Mouse (Mus musculus): ENCODE data around the gene Hexa. TPM values are rescaled to one million over a fixed set of nuclear protein-coding genes. Genes with fewer than 3 reads are reported as not detected.
A peak's percentile ranks its signal among the peaks of the same experiment; 100 is the strongest.

Gene Hexa
- polyA plus RNA-seq (2016; fragmentation: Nextera tagmentation; extraction: Ambion mirVana) = 60.3 and 64.1 TPM in 2 replicates

- peak; percentile 85 for ATAC-seq (ENCODE audit: insufficient number of reproducible peaks, insufficient read depth, low FRiP score, low TSS enrichment)
- H3K9me3 ChIP-seq = no peaks in the 10 kb centered on the region
- no peaks in the 10 kb centered on the region for H3K27me3 ChIP-seq
- H3K4me3 ChIP-seq = peak within 1 kb of the TSS; percentile 74
- H3K4me2 ChIP-seq (replicated peaks) = peak within 1 kb of the TSS; percentile 91
- 3% methylated on average over 54 of the region's 55 CpGs for WGBS
- H3K4me1 ChIP-seq = peaks cover 13% of the 10 kb centered on the region
- H3K27ac ChIP-seq = peak within 1 kb of the TSS; percentile 55; the same call in 1 of the 2 replicates
- H3K9ac ChIP-seq = peak within 1 kb of the TSS; percentile 78
- H3K36me3 ChIP-seq = no peaks in the 10 kb centered on the region
These were observed at the start of gene Hexa, which contains the start of gene Tmem202 for GRCm38 (mm10) chr9:59539441-59540137. Gene Hexa, plus strand, starts transcription at chr9:59539540. Gene Tmem202, minus strand, starts transcription at chr9:59539847.

GRCm38 (mm10) chr9:59508146-59508545 lies 31.2 kb upstream of the Hexa start:
- Histone ChIP-seq H3K27me3 (no peaks in the 10 kb centered on the region), H3K4me1 (no peaks in the 10 kb centered on the region), H3K4me3 (no peak overlapping the region), H3K9ac (no peak overlapping the region), H3K27ac (no peak overlapping the region), H3K36me3 (no peaks in the 10 kb centered on the region), H3K4me2 (replicated peaks) (no peak overlapping the region), H3K9me3 (no peaks in the 10 kb centered on the region)
- WGBS = 57% methylated on average over 1 of the region's 1 CpGs
- no peak for ATAC-seq (ENCODE audit: insufficient number of reproducible peaks, insufficient read depth, low FRiP score, low TSS enrichment)

GRCm38 (mm10) chr9:59512381-59512780 lies 27.0 kb upstream of the Hexa start:
- no peak overlapping the region for H3K4me3 ChIP-seq
- WGBS = 27% methylated on average over 4 of the region's 4 CpGs
- no peaks in the 10 kb centered on the region for H3K36me3 ChIP-seq
- no peak overlapping the region for H3K9ac ChIP-seq
- H3K27me3 ChIP-seq = no peaks in the 10 kb centered on the region
- no peaks in the 10 kb centered on the region for H3K9me3 ChIP-seq
- no peak overlapping the region for H3K27ac ChIP-seq
- H3K4me2 ChIP-seq (replicated peaks) = no peak overlapping the region
- no peaks in the 10 kb centered on the region for H3K4me1 ChIP-seq
- ATAC-seq (ENCODE audit: insufficient number of reproducible peaks, insufficient read depth, low FRiP score, low TSS enrichment) = no peak

GRCm38 (mm10) chr9:59515069-59515468 lies 24.3 kb upstream of the Hexa start:
- H3K4me2 ChIP-seq (replicated peaks) = no peak overlapping the region
- ATAC-seq (ENCODE audit: insufficient number of reproducible peaks, insufficient read depth, low FRiP score, low TSS enrichment) = no peak
- no peak overlapping the region for H3K27ac ChIP-seq
- no peak overlapping the region for H3K9ac ChIP-seq
- H3K4me1 ChIP-seq = no peaks in the 10 kb centered on the region
- no peak overlapping the region for H3K4me3 ChIP-seq
- no peaks in the 10 kb centered on the region for H3K27me3 ChIP-seq
- H3K36me3 ChIP-seq = no peaks in the 10 kb centered on the region
- H3K9me3 ChIP-seq = no peaks in the 10 kb centered on the region
- WGBS = 73% methylated on average over 3 of the region's 3 CpGs

- Histone ChIP-seq H3K36me3 (no peaks in the 10 kb centered on the region), H3K9me3 (no peaks in the 10 kb centered on the region), H3K9ac (no peak overlapping the region), H3K4me3 (no peak overlapping the region), H3K4me2 (replicated peaks) (no peak overlapping the region), H3K27ac (no peak overlapping the region), H3K4me1 (no peaks in the 10 kb centered on the region), H3K27me3 (no peaks in the 10 kb centered on the region)
- WGBS = 48% methylated on average over 7 of the region's 7 CpGs
- no peak for ATAC-seq (ENCODE audit: insufficient number of reproducible peaks, insufficient read depth, low FRiP score, low TSS enrichment)
These were observed 22.2 kb upstream of the Hexa start for GRCm38 (mm10) chr9:59517127-59517526.

GRCm38 (mm10) chr9:59518976-59519375 lies 20.4 kb upstream of the Hexa start:
- Histone ChIP-seq H3K36me3 (no peaks in the 10 kb centered on the region), H3K4me2 (replicated peaks) (no peak overlapping the region), H3K9me3 (no peaks in the 10 kb centered on the region), H3K27me3 (no peaks in the 10 kb centered on the region), H3K27ac (no peak overlapping the region), H3K4me1 (no peaks in the 10 kb centered on the region), H3K9ac (no peak overlapping the region), H3K4me3 (no peak overlapping the region)
- WGBS = 87% methylated on average over 5 of the region's 5 CpGs
- ATAC-seq (ENCODE audit: insufficient number of reproducible peaks, insufficient read depth, low FRiP score, low TSS enrichment) = no peak

GRCm38 (mm10) chr9:59519396-59519795 lies 19.9 kb upstream of the Hexa start:
- no peak overlapping the region for H3K4me2 ChIP-seq (replicated peaks)
- no peak for ATAC-seq (ENCODE audit: insufficient number of reproducible peaks, insufficient read depth, low FRiP score, low TSS enrichment)
- H3K4me3 ChIP-seq = no peak overlapping the region
- H3K27ac ChIP-seq = no peak overlapping the region
- no peaks in the 10 kb centered on the region for H3K36me3 ChIP-seq
- H3K9ac ChIP-seq = no peak overlapping the region
- H3K4me1 ChIP-seq = no peaks in the 10 kb centered on the region
- no peaks in the 10 kb centered on the region for H3K9me3 ChIP-seq
- WGBS = 88% methylated on average over 2 of the region's 2 CpGs
- no peaks in the 10 kb centered on the region for H3K27me3 ChIP-seq

- no peak overlapping the region for H3K4me2 ChIP-seq (replicated peaks)
These were observed 16.4 kb upstream of the Hexa start for GRCm38 (mm10) chr9:59522906-59523305.

GRCm38 (mm10) chr9:59526727-59527126 lies 12.6 kb upstream of the Hexa start:
- Histone ChIP-seq H3K9me3 (no peaks in the 10 kb centered on the region), H3K27ac (no peak overlapping the region), H3K4me1 (no peaks in the 10 kb centered on the region), H3K27me3 (no peaks in the 10 kb centered on the region), H3K9ac (no peak overlapping the region), H3K36me3 (no peaks in the 10 kb centered on the region), H3K4me2 (replicated peaks) (no peak overlapping the region), H3K4me3 (no peak overlapping the region)
- no peak for ATAC-seq (ENCODE audit: insufficient number of reproducible peaks, insufficient read depth, low FRiP score, low TSS enrichment)
- WGBS = 82% methylated on average over 6 of the region's 6 CpGs

More at GRCm38 (mm10) chr9:59522906-59523305, 16.4 kb upstream of the Hexa start:
- no peak for ATAC-seq (ENCODE audit: insufficient number of reproducible peaks, insufficient read depth, low FRiP score, low TSS enrichment)
- Histone ChIP-seq H3K9me3 (no peaks in the 10 kb centered on the region), H3K9ac (no peak overlapping the region), H3K36me3 (no peaks in the 10 kb centered on the region), H3K4me1 (no peaks in the 10 kb centered on the region), H3K27ac (no peak overlapping the region), H3K27me3 (no peaks in the 10 kb centered on the region), H3K4me3 (no peak overlapping the region)
- 74% methylated on average over 4 of the region's 4 CpGs for WGBS

GRCm38 (mm10) chr9:59527580-59527979 lies 11.8 kb upstream of the Hexa start:
- 83% methylated on average over 3 of the region's 3 CpGs for WGBS
- Histone ChIP-seq H3K27ac (no peak overlapping the region), H3K4me3 (no peak overlapping the region), H3K36me3 (no peaks in the 10 kb centered on the region), H3K4me1 (no peaks in the 10 kb centered on the region), H3K9ac (no peak overlapping the region), H3K4me2 (replicated peaks) (no peak overlapping the region), H3K27me3 (no peaks in the 10 kb centered on the region), H3K9me3 (no peaks in the 10 kb centered on the region)
- no peak for ATAC-seq (ENCODE audit: insufficient number of reproducible peaks, insufficient read depth, low FRiP score, low TSS enrichment)

GRCm38 (mm10) chr9:59528274-59528673 lies 11.1 kb upstream of the Hexa start:
- no peak overlapping the region for H3K4me2 ChIP-seq (replicated peaks)
- ATAC-seq (ENCODE audit: insufficient number of reproducible peaks, insufficient read depth, low FRiP score, low TSS enrichment) = no peak
- no peaks in the 10 kb centered on the region for H3K9me3 ChIP-seq
- no peak overlapping the region for H3K27ac ChIP-seq
- no peaks in the 10 kb centered on the region for H3K36me3 ChIP-seq
- H3K9ac ChIP-seq = no peak overlapping the region
- WGBS = 86% methylated on average over 2 of the region's 2 CpGs
- no peaks in the 10 kb centered on the region for H3K4me1 ChIP-seq
- no peak overlapping the region for H3K4me3 ChIP-seq
- H3K27me3 ChIP-seq = no peaks in the 10 kb centered on the region

- Histone ChIP-seq H3K9me3 (no peaks in the 10 kb centered on the region), H3K9ac (no peak overlapping the region), H3K27ac (no peak overlapping the region), H3K4me2 (replicated peaks) (no peak overlapping the region), H3K27me3 (no peaks in the 10 kb centered on the region), H3K4me3 (no peak overlapping the region), H3K36me3 (no peaks in the 10 kb centered on the region), H3K4me1 (no peaks in the 10 kb centered on the region)
- no peak for ATAC-seq (ENCODE audit: insufficient number of reproducible peaks, insufficient read depth, low FRiP score, low TSS enrichment)
- 24% methylated on average over 5 of the region's 5 CpGs for WGBS
These were observed 7.7 kb upstream of the Hexa start for GRCm38 (mm10) chr9:59531645-59532044.

All from embryonic facial prominence, embryonic 12.5 days (tissue).